Mouse (Mus musculus): ENCODE data around the gene Wdr35.

The Wdr35 gene

DNA sequence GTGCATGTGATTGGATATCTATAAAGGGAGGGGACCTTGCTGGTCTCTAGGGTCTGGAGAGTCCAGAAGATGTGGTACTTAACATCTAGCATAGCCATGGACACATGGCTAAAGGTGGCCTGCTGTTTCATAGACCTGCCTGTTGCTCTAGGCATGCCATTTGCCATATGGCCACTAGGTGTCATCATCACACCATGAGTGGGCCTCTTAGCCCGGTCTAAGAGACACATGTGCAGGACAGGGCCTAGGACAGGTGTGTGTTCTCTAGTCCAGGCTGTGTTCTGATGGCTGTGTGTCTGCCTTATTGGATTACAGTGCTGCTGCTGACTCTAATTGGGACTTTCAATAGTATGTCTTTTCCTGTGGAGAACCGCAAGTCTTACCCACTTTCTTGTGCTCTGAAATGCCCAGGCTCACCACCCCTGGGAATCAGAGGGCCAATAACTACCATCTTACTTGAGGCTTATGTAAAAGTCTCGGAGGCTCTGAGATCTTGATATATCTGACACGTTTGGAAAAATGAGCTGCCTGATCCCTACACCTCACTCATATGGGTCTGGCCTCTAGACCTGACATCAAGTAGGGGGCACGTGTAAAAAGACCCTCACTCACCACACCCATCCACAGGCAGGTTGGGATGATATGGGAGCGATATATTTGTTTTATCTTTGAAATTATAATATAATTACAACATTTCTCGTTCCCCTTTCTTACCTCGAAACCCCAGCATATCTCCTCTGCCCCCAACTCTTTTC lies 78.6 kb downstream of the Wdr35 start:
- DNase-seq (ENCODE audit: low spot score), result peak; percentile 92

DNA sequence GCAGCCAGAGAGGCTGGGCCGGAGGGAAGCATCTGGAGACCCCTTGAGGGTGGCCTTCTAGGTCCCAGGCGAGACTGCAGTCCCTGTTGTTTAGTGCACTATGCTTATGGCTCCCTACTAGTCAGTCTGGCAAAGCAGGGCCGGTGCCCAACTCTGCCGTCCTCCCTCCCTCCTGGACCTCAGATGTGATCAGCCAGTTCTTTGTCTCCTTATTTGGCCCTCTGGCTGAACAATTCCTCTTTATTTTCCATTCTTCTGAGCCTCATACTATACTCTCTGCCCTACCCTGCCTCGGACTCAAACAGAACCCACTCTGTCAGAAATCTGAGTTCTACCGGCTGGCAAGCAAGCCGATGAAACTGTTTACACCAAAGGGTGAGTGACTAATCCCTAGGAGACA lies 79.7 kb downstream of the Wdr35 start:
- DNase-seq (ENCODE audit: low spot score), result no peak

DNA sequence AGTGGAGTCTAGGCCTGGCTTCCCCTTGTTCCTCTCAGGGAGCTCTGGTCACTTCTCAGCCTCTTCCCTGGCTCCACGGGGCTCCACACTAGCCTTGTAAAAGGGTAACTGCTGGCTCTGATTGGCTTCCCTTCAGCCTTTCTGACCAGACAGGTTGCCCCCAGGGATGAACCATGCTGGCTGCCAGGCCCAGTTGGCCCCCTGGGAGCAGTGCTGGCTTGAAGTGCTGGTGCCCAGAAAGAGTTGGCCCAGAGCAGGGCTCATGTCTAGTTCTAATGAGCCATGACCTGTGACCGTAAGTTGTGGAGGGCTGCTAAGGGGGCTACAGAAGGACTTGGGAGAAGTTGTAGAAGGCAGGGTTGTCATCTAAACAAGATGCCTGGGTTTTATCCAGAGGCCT lies 80.3 kb downstream of the Wdr35 start:
- DNase-seq (ENCODE audit: low spot score), result no peak

DNA sequence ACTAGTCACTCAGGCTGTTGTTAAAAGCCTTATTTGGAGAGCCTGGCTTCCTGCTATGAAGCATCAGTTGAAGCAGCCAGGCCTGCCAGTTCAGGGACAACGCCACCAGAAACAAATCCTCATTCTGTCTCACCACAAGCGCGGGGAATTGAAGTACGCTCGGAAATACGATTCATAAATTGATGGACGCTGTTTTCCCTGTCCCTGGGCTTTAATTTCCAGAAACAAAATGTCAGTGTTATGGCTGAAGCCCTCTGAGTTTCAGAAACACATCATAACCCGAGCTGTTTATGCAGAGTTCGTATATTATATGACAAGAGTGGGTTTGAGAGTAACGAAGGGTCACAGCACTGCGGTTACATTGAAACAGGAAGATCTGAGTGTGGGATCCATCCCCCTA lies 81.6 kb downstream of the Wdr35 start:
- DNase-seq (ENCODE audit: low spot score), result no peak

DNA sequence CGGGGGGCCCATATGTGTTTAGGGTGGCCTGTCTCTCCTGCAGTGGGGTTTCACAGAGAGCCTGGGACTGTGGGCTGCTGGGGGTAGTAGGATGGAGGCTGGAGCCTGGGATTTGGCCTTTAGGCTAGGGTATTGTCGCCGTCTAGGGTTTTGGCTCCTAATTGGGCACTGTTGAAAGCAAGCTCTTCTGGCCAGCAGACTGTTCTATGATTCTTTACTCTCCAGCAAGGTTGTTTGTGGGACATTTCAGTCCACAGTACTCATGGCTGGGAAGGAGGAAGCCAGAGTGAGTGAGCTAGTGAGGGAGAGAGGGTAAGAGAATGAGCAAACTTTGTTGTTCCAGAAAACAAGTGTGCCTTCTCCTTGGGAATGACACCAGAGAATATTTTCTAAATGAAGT lies 85.8 kb downstream of the Wdr35 start:
- DNase-seq (ENCODE audit: low spot score), result no peak

DNA sequence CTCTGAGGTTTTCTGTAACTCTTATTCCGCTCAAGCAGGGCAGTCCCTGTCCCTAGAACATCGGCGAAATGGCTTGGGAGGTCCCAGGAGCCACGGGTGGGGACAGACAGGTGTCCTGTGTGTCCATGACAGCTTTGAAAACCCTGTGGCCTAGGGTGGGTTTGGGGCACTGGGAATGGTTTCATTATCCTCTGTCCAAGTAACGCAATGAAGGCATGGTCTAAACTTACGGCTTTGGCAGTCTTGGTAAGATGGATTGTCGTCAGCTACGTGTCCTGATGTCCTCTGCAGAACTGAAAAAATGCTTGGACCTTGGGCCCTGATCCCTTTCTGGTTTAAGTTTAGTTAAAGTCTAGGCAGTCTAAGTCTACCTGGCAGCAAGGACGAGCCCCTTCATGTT lies 86.3 kb downstream of the Wdr35 start:
- no peak for DNase-seq (ENCODE audit: low spot score)

DNA sequence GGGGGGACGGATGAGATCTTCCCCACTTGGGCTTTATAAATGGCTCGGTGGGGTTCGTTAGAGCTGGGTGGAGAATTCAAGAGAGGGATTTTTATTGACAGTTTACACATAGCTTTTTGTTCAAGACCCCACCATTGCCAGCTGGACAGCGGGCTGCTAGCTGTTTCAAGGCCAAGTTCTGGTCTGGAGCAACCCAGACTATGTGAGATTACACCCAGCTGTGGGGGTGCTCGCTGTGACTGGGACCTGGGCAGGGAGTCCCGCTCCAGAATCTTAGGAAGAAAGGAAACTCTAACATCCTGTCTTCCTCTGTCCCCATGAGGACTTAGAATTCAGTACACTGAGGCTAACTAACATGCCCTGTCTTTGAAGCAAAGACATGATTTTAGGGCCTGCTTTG lies 89.9 kb downstream of the Wdr35 start:
- DNase-seq (ENCODE audit: low spot score), result no peak

DNA sequence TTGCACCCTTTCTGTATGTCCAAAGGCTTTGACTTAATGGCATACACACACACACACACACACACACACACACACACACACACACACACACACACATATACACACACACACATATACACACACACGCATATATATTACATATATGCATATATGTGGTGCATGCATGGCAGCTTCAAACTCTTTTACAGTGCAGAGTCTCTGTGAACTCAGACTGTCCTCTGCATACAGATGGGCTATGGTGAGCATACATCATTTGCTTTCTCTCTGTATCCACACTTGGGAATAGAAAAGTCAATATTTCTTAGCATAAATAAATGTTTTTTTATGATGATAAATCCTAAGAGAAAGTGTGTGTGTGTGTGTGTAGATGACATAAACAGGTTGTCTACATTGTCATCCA lies 97.4 kb downstream of the Wdr35 start:
- no peak for DNase-seq (ENCODE audit: low spot score)

DNA sequence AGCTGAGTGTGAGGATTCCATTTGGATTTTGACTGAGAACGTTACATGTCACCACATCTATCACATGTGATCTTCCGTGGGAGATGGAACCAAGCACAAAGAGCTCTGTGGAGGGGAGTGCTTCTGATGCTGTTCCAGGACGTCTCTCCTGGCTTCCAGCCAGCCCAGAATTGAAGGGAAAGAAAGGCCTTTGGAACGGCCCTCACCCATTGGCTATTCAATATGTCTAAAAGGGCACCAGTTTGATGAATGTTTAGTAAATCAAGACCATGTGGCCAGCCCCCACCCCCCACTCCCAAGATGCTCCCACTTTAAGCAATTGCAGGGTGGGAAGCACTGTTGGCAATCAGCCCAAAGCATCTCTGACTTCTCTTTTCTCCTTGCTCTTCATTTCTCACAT lies 97.8 kb downstream of the Wdr35 start:
- no peak for DNase-seq (ENCODE audit: low spot score)

DNA sequence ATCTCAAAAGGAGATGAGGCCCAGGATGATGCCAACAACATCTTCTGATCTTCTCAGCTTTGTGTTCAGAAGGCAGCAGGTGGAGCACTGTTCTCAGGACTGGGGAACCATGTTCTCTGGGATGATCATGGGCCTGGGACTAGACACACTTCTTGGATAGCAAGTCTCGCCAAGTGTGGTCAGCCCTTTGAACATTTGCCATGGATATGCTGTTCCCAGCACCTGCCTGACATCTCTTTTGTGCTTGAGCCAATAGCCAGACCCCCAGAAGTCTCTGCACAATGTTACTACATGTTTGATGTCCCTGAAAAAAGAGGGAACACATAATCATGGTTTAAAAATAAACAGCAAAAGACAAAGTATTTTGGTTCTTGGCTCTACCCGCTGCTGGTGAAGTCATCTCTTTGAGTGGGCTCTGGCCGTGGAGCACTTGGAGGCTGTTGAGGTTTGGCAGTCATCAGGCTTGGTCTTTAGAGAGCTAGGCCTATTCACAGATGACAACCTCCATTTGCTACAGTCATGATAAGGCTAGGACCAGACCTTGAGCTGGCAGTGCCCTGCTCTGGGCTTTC lies 103.9 kb downstream of the Wdr35 start:
- no peak for DNase-seq (ENCODE audit: low spot score)
